Mouse (Mus musculus) urinary bladder, postnatal 10 days (tissue): ENCODE results near the gene Glg1.
"Not testable (repeated sequence)": the region's sequence is repeated elsewhere in the genome, so short reads cannot be mapped to it uniquely, and the experiment has no call there.

ENCODE experiments used
- DNase-seq: peaks from one replicate; pipeline ENCODE4 v3.0.0; 2022; ENCODE audit warnings: low spot score

Gene Glg1

DNA sequence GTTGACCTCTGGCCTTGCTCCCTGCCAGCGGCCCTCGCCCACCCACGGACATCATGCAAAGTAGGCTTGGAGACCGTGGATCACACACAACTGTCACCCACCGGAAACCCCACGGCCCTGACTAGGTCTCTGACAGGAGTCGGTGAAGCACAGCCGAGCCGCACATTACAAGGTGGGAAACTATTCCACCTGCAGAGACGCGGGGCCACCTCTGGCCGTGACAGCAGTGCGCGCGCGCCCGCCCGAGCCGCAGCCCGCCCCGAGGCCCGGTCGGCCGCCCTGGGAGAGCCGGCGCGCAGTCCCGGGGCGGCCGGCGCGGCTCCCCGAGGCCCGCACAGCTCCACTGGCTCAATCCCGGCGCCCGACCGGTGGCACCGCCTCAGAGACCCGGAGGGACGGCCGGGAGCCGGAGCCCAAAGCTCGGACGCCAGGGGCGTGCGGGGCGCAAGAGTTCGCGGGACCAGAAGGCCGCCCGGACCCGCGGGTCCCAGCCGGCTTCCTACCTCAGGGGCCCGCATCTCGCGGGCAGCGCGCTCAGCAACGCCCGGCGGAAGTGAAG lies 114.0 kb downstream of the Glg1 start:
- DNase-seq: not testable (repeated sequence)

- no peak for DNase-seq
Observed at GRCm38 (mm10) chr8:111142521-111142920, 116.5 kb downstream of the Glg1 start.

GRCm38 (mm10) chr8:111130756-111131155 lies 128.3 kb downstream of the Glg1 start:
- DNase-seq: no peak

- DNase-seq: no peak
Observed at GRCm38 (mm10) chr8:111119481-111119880, 139.5 kb downstream of the Glg1 start.

DNA sequence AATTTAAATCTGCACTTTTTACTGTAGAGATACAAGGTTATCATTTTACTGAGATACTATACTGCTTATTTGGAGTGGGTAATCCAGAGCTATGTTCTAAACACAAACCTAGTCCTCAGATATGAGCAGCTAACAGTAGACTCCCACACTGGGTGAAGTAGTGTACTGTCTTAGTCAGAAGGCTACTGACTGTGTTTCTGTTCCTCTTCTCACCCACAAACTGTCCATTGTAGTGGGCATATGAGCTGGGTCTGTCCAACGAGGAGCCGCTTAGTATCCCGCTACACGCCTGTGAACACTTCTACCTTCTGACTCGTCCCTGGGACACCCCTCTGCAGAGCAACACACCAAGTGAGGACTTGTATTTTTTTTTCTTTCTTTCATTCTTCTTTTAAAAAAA lies 144.1 kb downstream of the Glg1 start:
- no peak for DNase-seq
